Mouse (Mus musculus): ENCODE data around the gene Arfgef3. TPM values are rescaled to one million over a fixed set of nuclear protein-coding genes. Genes with fewer than 3 reads are reported as not detected.

Gene Arfgef3
- polyA plus RNA-seq, 1 experiment: 0.92 TPM

GRCm38 (mm10) chr10:18710949-18711348 is 32.8 kb downstream of the Arfgef3 start:
- no peak for DNase-seq
- no peak overlapping the region for H3K4me3 ChIP-seq (ENCODE audit: control insufficient read depth, insufficient read depth, low read length)
- WGBS: 93% methylated on average over 6 of the region's 6 CpGs
- TF ChIP-seq POLR2A (IDR thresholded peaks at IDR 0.05; ENCODE audit: control insufficient read depth, extremely low read depth, insufficient read depth, low read length, poor library complexity): no peak
- no peak for TF ChIP-seq CTCF (IDR thresholded peaks at IDR 0.05; ENCODE audit: borderline replicate concordance, control insufficient read depth, extremely low read depth, insufficient read depth, low read length, poor library complexity)
- H3K27ac ChIP-seq (ENCODE audit: control insufficient read depth, insufficient read depth, low read length): no peak overlapping the region
- no peaks in the 10 kb centered on the region for H3K4me1 ChIP-seq (replicated peaks; ENCODE audit: control insufficient read depth, insufficient read depth, low read length)
- no peaks in the 10 kb centered on the region for H3K36me3 ChIP-seq (ENCODE audit: control insufficient read depth, insufficient read depth, low read length)
- no peaks in the 10 kb centered on the region for H3K27me3 ChIP-seq (ENCODE audit: control insufficient read depth, insufficient read depth, low read length)

GRCm38 (mm10) chr10:18709836-18710235 is 33.9 kb downstream of the Arfgef3 start:
- Histone ChIP-seq H3K27me3 (ENCODE audit: control insufficient read depth, insufficient read depth, low read length) (no peaks in the 10 kb centered on the region), H3K4me3 (ENCODE audit: control insufficient read depth, insufficient read depth, low read length) (no peak overlapping the region), H3K36me3 (ENCODE audit: control insufficient read depth, insufficient read depth, low read length) (no peaks in the 10 kb centered on the region), H3K27ac (ENCODE audit: control insufficient read depth, insufficient read depth, low read length) (no peak overlapping the region), H3K4me1 (replicated peaks; ENCODE audit: control insufficient read depth, insufficient read depth, low read length) (no peaks in the 10 kb centered on the region)
- TF ChIP-seq CTCF (IDR thresholded peaks at IDR 0.05; ENCODE audit: borderline replicate concordance, control insufficient read depth, extremely low read depth, insufficient read depth, low read length, poor library complexity) (no peak), POLR2A (IDR thresholded peaks at IDR 0.05; ENCODE audit: control insufficient read depth, extremely low read depth, insufficient read depth, low read length, poor library complexity) (no peak)
- WGBS: 90% methylated on average over 2 of the region's 2 CpGs
- DNase-seq: no peak

GRCm38 (mm10) chr10:18708641-18709040 is 35.1 kb downstream of the Arfgef3 start:
- H3K4me1 ChIP-seq (replicated peaks; ENCODE audit: control insufficient read depth, insufficient read depth, low read length): no peaks in the 10 kb centered on the region
- 98% methylated on average over 1 of the region's 1 CpGs for WGBS
- TF ChIP-seq CTCF (IDR thresholded peaks at IDR 0.05; ENCODE audit: borderline replicate concordance, control insufficient read depth, extremely low read depth, insufficient read depth, low read length, poor library complexity): no peak
- no peak for TF ChIP-seq POLR2A (IDR thresholded peaks at IDR 0.05; ENCODE audit: control insufficient read depth, extremely low read depth, insufficient read depth, low read length, poor library complexity)
- no peaks in the 10 kb centered on the region for H3K27me3 ChIP-seq (ENCODE audit: control insufficient read depth, insufficient read depth, low read length)
- no peaks in the 10 kb centered on the region for H3K36me3 ChIP-seq (ENCODE audit: control insufficient read depth, insufficient read depth, low read length)
- no peak overlapping the region for H3K4me3 ChIP-seq (ENCODE audit: control insufficient read depth, insufficient read depth, low read length)
- H3K27ac ChIP-seq (ENCODE audit: control insufficient read depth, insufficient read depth, low read length): no peak overlapping the region
- no peak for DNase-seq

- WGBS: 92% methylated on average over 4 of the region's 4 CpGs
- H3K27me3 ChIP-seq (ENCODE audit: control insufficient read depth, insufficient read depth, low read length): no peaks in the 10 kb centered on the region
Measured at GRCm38 (mm10) chr10:18704393-18705120, 39.2 kb downstream of the Arfgef3 start.

GRCm38 (mm10) chr10:18701517-18701916 is 42.2 kb downstream of the Arfgef3 start:
- Histone ChIP-seq H3K4me3 (ENCODE audit: control insufficient read depth, insufficient read depth, low read length) (no peak overlapping the region), H3K36me3 (ENCODE audit: control insufficient read depth, insufficient read depth, low read length) (no peaks in the 10 kb centered on the region), H3K27me3 (ENCODE audit: control insufficient read depth, insufficient read depth, low read length) (no peaks in the 10 kb centered on the region), H3K4me1 (replicated peaks; ENCODE audit: control insufficient read depth, insufficient read depth, low read length) (no peaks in the 10 kb centered on the region), H3K27ac (ENCODE audit: control insufficient read depth, insufficient read depth, low read length) (no peak overlapping the region)
- TF ChIP-seq POLR2A (IDR thresholded peaks at IDR 0.05; ENCODE audit: control insufficient read depth, extremely low read depth, insufficient read depth, low read length, poor library complexity) (no peak), CTCF (IDR thresholded peaks at IDR 0.05; ENCODE audit: borderline replicate concordance, control insufficient read depth, extremely low read depth, insufficient read depth, low read length, poor library complexity) (no peak)
- DNase-seq: no peak

More at GRCm38 (mm10) chr10:18704393-18705120, 39.2 kb downstream of the Arfgef3 start:
- Histone ChIP-seq H3K4me3 (ENCODE audit: control insufficient read depth, insufficient read depth, low read length) (no peak overlapping the region), H3K36me3 (ENCODE audit: control insufficient read depth, insufficient read depth, low read length) (no peaks in the 10 kb centered on the region), H3K4me1 (replicated peaks; ENCODE audit: control insufficient read depth, insufficient read depth, low read length) (no peaks in the 10 kb centered on the region), H3K27ac (ENCODE audit: control insufficient read depth, insufficient read depth, low read length) (no peak overlapping the region)
- no peak for DNase-seq
- TF ChIP-seq CTCF (IDR thresholded peaks at IDR 0.05; ENCODE audit: borderline replicate concordance, control insufficient read depth, extremely low read depth, insufficient read depth, low read length, poor library complexity) (no peak), POLR2A (IDR thresholded peaks at IDR 0.05; ENCODE audit: control insufficient read depth, extremely low read depth, insufficient read depth, low read length, poor library complexity) (no peak)

GRCm38 (mm10) chr10:18700117-18700516 is 43.6 kb downstream of the Arfgef3 start:
- Histone ChIP-seq H3K27ac (ENCODE audit: control insufficient read depth, insufficient read depth, low read length) (no peak overlapping the region), H3K27me3 (ENCODE audit: control insufficient read depth, insufficient read depth, low read length) (no peaks in the 10 kb centered on the region), H3K4me1 (replicated peaks; ENCODE audit: control insufficient read depth, insufficient read depth, low read length) (no peaks in the 10 kb centered on the region), H3K36me3 (ENCODE audit: control insufficient read depth, insufficient read depth, low read length) (no peaks in the 10 kb centered on the region), H3K4me3 (ENCODE audit: control insufficient read depth, insufficient read depth, low read length) (no peak overlapping the region)
- no peak for TF ChIP-seq POLR2A (IDR thresholded peaks at IDR 0.05; ENCODE audit: control insufficient read depth, extremely low read depth, insufficient read depth, low read length, poor library complexity)
- TF ChIP-seq CTCF (IDR thresholded peaks at IDR 0.05; ENCODE audit: borderline replicate concordance, control insufficient read depth, extremely low read depth, insufficient read depth, low read length, poor library complexity): no peak
- DNase-seq: no peak
- 72% methylated on average over 2 of the region's 2 CpGs for WGBS

Data from thymus, adult 2 months (tissue).